Mouse (Mus musculus): ENCODE measurements around the gene Ufl1. TPM values are rescaled to one million over a fixed set of nuclear protein-coding genes. Genes with fewer than 3 reads are reported as not detected.
"Not testable (repeated sequence)": the region's sequence is repeated elsewhere in the genome, so short reads cannot be mapped to it uniquely, and the experiment has no call there.

The Ufl1 gene
- 1.8 and 2.9 TPM in 2 replicates for polyA plus RNA-seq (2012; rRNA removed)
- 18.8 and 20.1 TPM in 2 replicates for polyA plus RNA-seq (2014; fragmentation: Nextera tagmentation; extraction: Ambion mirVana)

DNA sequence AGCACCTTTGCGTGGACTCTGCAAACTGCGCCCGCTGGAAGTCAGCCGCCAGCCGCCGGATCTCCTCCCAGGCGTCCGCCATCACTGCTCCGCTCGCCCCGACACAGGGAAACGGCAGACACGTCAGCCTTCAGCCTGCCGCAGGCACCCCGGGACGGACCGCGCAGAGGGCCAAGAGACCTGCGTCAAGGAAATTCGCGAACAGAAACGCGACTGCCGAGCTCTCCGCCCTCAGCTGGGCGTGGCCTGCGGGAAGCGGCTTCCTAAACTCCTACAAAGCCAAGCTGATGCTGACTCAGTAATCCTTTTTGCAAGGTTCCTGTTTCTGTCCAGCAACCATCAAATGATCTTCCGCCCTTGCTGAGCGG, at the start of gene Ufl1:
TSS of gene Ufl1 (minus strand) at position 151 of the 368 bp plus-strand sequence.
- Histone ChIP-seq H3K4me1 (replicated peaks; ENCODE audit: control insufficient read depth in 2 of 2, insufficient read depth in 2 of 2, low read length in 1 of 2) (peaks cover 0 to 2% of the 10 kb centered on the region in 2 experiments; a peak in 2 of 4 replicates), H3K27ac (peak within 1 kb of the TSS; percentile 59), H3K9ac (replicated peaks) (peak within 1 kb of the TSS; percentile 93), H3K36me3 (replicated peaks; ENCODE audit: control insufficient read depth, insufficient read depth, low read depth) (peaks cover 4% of the 10 kb centered on the region), H3K4me2 (ENCODE audit: low read depth) (peak within 1 kb of the TSS; percentile 83), H3K4me3 (ENCODE audit: insufficient read depth in 1 of 2, low read depth in 2 of 2, low read length in 2 of 2) (peak within 1 kb of the TSS; percentile 86 to 94), H3K27me3 (ENCODE audit: control insufficient read depth, insufficient read depth, low read length) (no peaks in the 10 kb centered on the region), H3K9me3 (ENCODE audit: control insufficient read depth, low read length) (no peaks in the 10 kb centered on the region)
- ATAC-seq (ENCODE audit: insufficient read depth) (peak; percentile 99), DNase-seq (ENCODE audit: low read depth in 3 of 3, low spot score in 3 of 3) (peak; percentile 82 to 86 (median 82))
- under 1% methylated on average over 30 of the region's 30 CpGs for WGBS (ENCODE audit: insufficient replicate concordance)
- TF ChIP-seq EP300 (IDR thresholded peaks at IDR 0.05; ENCODE audit: low read depth), result no peak
- no peak for TF ChIP-seq CTCF (IDR thresholded peaks at IDR 0.05; ENCODE audit: low read depth)

DNA sequence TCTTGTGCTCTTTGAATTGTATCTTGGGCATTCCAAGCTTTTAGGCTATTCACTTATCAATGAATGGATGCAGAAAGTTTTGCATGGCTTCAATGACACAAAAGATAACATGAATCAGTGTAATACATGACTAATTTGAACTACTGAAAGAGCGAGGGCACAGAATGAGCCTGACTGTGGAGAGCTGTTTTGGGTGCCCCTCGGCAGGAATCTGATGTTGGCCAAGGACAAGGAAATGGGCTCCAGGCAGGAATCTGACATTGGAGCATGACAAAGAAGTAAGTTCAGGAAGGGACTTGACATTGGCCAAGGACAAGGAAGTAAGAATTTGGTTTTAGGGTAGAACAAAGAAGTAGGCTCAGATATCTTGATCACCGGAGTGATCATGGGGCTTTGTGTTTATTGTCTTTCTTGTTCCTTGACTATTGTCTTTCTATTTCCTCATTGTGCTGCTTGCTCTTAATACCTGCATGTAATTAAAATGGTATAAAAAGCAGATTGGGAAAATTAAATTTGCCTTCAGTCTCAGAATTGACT, 44.1 kb upstream of the Ufl1 start:
- no peaks in the 10 kb centered on the region for H3K36me3 ChIP-seq (replicated peaks; ENCODE audit: control insufficient read depth, insufficient read depth, low read depth)
- WGBS (ENCODE audit: insufficient replicate concordance), result 66% methylated on average over 3 of the region's 3 CpGs

GRCm38 (mm10) chr4:25322631-25323178, 41.1 kb upstream of the Ufl1 start:
- H3K9me3 ChIP-seq (ENCODE audit: control insufficient read depth, low read length), result no peaks in the 10 kb centered on the region
- H3K4me3 ChIP-seq (ENCODE audit: insufficient read depth in 1 of 2, low read depth in 2 of 2, low read length in 2 of 2), result no peak overlapping the region
- H3K27ac ChIP-seq, result no peak overlapping the region
- no peaks in the 10 kb centered on the region for H3K27me3 ChIP-seq (ENCODE audit: control insufficient read depth, insufficient read depth, low read length)
- H3K4me2 ChIP-seq (ENCODE audit: low read depth), result no peak overlapping the region
- no peak for TF ChIP-seq EP300 (IDR thresholded peaks at IDR 0.05; ENCODE audit: low read depth)
- no peak for TF ChIP-seq CTCF (IDR thresholded peaks at IDR 0.05; ENCODE audit: low read depth)
- WGBS (ENCODE audit: insufficient replicate concordance), result 11% methylated on average over 2 of the region's 2 CpGs
- H3K4me1 ChIP-seq (replicated peaks; ENCODE audit: control insufficient read depth in 2 of 2, insufficient read depth in 2 of 2, low read length in 1 of 2), result no peaks in the 10 kb centered on the region
- no peak overlapping the region for H3K9ac ChIP-seq (replicated peaks)
- DNase-seq (ENCODE audit: low read depth in 3 of 3, low spot score in 3 of 3), result no peak
- no peaks in the 10 kb centered on the region for H3K36me3 ChIP-seq (replicated peaks; ENCODE audit: control insufficient read depth, insufficient read depth, low read depth)
- ATAC-seq (ENCODE audit: insufficient read depth), result no peak

More for the DNA sequence above, 44.1 kb upstream of the Ufl1 start:
- no peaks in the 10 kb centered on the region for H3K9me3 ChIP-seq (ENCODE audit: control insufficient read depth, low read length)
- H3K27me3 ChIP-seq (ENCODE audit: control insufficient read depth, insufficient read depth, low read length), result no peaks in the 10 kb centered on the region
- H3K4me1 ChIP-seq (replicated peaks; ENCODE audit: control insufficient read depth in 2 of 2, insufficient read depth in 2 of 2, low read length in 1 of 2), result no peaks in the 10 kb centered on the region
- no peak overlapping the region for H3K4me2 ChIP-seq (ENCODE audit: low read depth)
- no peak for ATAC-seq (ENCODE audit: insufficient read depth)
- no peak overlapping the region for H3K4me3 ChIP-seq (ENCODE audit: insufficient read depth in 1 of 2, low read depth in 2 of 2, low read length in 2 of 2)
- no peak overlapping the region for H3K27ac ChIP-seq
- no peak for DNase-seq (ENCODE audit: low read depth in 3 of 3, low spot score in 3 of 3)
- H3K9ac ChIP-seq (replicated peaks), result no peak overlapping the region
- no peak for TF ChIP-seq EP300 (IDR thresholded peaks at IDR 0.05; ENCODE audit: low read depth)
- TF ChIP-seq CTCF (IDR thresholded peaks at IDR 0.05; ENCODE audit: low read depth), result no peak

DNA sequence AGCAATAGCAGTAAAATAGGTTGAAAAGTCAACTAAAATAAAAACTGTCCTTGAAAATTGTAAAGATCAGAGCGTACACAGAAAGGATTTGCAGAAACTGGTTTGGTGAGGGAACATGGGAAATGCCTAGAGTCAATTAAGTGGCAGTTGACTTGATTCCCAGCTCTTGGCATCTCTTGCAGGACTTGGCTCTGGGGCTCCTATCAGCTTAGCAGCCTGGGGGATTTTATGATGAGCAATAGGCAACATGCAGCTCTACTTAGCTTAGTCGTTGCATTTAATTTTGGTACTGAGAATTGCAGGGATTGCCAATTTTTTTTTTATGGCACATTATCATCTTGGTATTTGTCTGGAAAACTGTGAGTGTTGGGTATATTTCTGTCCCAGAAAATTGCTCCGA, 32.1 kb upstream of the Ufl1 start:
- Histone ChIP-seq H3K9ac (replicated peaks) (no peak overlapping the region), H3K4me2 (ENCODE audit: low read depth) (no peak overlapping the region), H3K4me3 (ENCODE audit: insufficient read depth in 1 of 2, low read depth in 2 of 2, low read length in 2 of 2) (no peak overlapping the region), H3K4me1 (replicated peaks; ENCODE audit: control insufficient read depth in 2 of 2, insufficient read depth in 2 of 2, low read length in 1 of 2) (no peaks in the 10 kb centered on the region), H3K9me3 (ENCODE audit: control insufficient read depth, low read length) (no peaks in the 10 kb centered on the region), H3K27me3 (ENCODE audit: control insufficient read depth, insufficient read depth, low read length) (no peaks in the 10 kb centered on the region), H3K36me3 (replicated peaks; ENCODE audit: control insufficient read depth, insufficient read depth, low read depth) (no peaks in the 10 kb centered on the region), H3K27ac (no peak overlapping the region)
- TF ChIP-seq EP300 (IDR thresholded peaks at IDR 0.05; ENCODE audit: low read depth), result no peak
- TF ChIP-seq CTCF (IDR thresholded peaks at IDR 0.05; ENCODE audit: low read depth), result no peak
- ATAC-seq (ENCODE audit: insufficient read depth), result no peak
- WGBS (ENCODE audit: insufficient replicate concordance), result 48% methylated on average over 3 of the region's 3 CpGs
- no peak for DNase-seq (ENCODE audit: low read depth in 3 of 3, low spot score in 3 of 3)

- not testable (repeated sequence) for H3K4me3 ChIP-seq (ENCODE audit: insufficient read depth in 1 of 2, low read depth in 2 of 2, low read length in 2 of 2); H3K27ac ChIP-seq; H3K27me3 ChIP-seq (ENCODE audit: control insufficient read depth, insufficient read depth, low read length); H3K4me1 ChIP-seq (replicated peaks; ENCODE audit: control insufficient read depth in 2 of 2, insufficient read depth in 2 of 2, low read length in 1 of 2); H3K4me2 ChIP-seq (ENCODE audit: low read depth); DNase-seq (ENCODE audit: low read depth in 3 of 3, low spot score in 3 of 3); H3K9me3 ChIP-seq (ENCODE audit: control insufficient read depth, low read length); H3K9ac ChIP-seq (replicated peaks); H3K36me3 ChIP-seq (replicated peaks; ENCODE audit: control insufficient read depth, insufficient read depth, low read depth); ATAC-seq (ENCODE audit: insufficient read depth)
- 52% methylated on average over 1 of the region's 1 CpGs for WGBS (ENCODE audit: insufficient replicate concordance)
Observed at GRCm38 (mm10) chr4:25285002-25285401, 3.4 kb upstream of the Ufl1 start.

All from liver, embryonic 14.5 days (tissue).